Mouse (Mus musculus) heart, embryonic 16.5 days (tissue): ENCODE measurements around the gene Olfr718-ps1. TPM values are rescaled to one million over a fixed set of nuclear protein-coding genes. Genes with fewer than 3 reads are reported as not detected.

Experiments used
- ATAC-seq: fragments of 200-750 bp; cut with Nextera tagmentation; replicated peaks from 2 replicates; pipeline ENCODE4 v1.8.0; 2017; ENCODE audit warnings: moderate number of reproducible peaks; ENCODE audit not compliant: insufficient read depth, low FRiP score; ENCODE audit errors: extremely low read depth
- H3K27ac ChIP-seq: fragments of 300-500 bp; sonication (generic); 2 replicates; pipeline ENCODE4 v1.5.1; 2014; ENCODE audit warnings: mild to moderate bottlenecking, low read length, control low read depth, moderate library complexity
- H3K27me3 ChIP-seq: fragments of 300-500 bp; sonication (generic); 2 replicates; pipeline ENCODE4 v1.6.1; 2014; ENCODE audit warnings: low read length, mixed read lengths; ENCODE audit not compliant: control insufficient read depth, insufficient read depth
- H3K36me3 ChIP-seq: fragments of 300-500 bp; sonication (generic); 2 replicates; pipeline ENCODE4 v1.6.1; 2014; ENCODE audit not compliant: control insufficient read depth, insufficient read depth
- H3K4me1 ChIP-seq: fragments of 300-500 bp; sonication (generic); 2 replicates; pipeline ENCODE4 v1.6.1; 2014; ENCODE audit warnings: low read length, mixed read lengths; ENCODE audit not compliant: control insufficient read depth, insufficient read depth
- H3K4me2 ChIP-seq: fragments of 300-500 bp; sonication (generic); 2 replicates; pipeline ENCODE4 v1.6.1; 2014; ENCODE audit warnings: low read depth, mild to moderate bottlenecking, control low read depth, low read length
- H3K4me3 ChIP-seq: fragments of 300-500 bp; sonication (generic); 2 replicates; pipeline ENCODE4 v1.5.1; 2014; ENCODE audit warnings: mild to moderate bottlenecking, control low read depth, low read length
- H3K9ac ChIP-seq: fragments of 300-500 bp; sonication (generic); 2 replicates; pipeline ENCODE4 v1.6.1; 2014; ENCODE audit warnings: low read length, control low read depth
- H3K9me3 ChIP-seq: fragments of 300-500 bp; sonication (generic); replicated peaks from 2 replicates; pipeline ENCODE4 v1.6.1; 2016; ENCODE audit warnings: low read length; ENCODE audit not compliant: control insufficient read depth
- WGBS: fragments of 180-500 bp; shearing (Covaris S2); extraction: QIAGEN DNeasy Blood & Tissue Kit; methylation state at CpG from one replicate; pipeline ENCODE4 v1.1.7; 2014; 5-methylcytosine and 5-hydroxymethylcytosine counted together
- microRNA-seq: library from miRNA; unstranded; fragments of <30 nt; microRNA quantifications from one replicate; pipeline ENCODE4, GENCODE M21; 2017
- polyA plus RNA-seq: library from polyadenylated mRNA; unstranded; fragments of >200 nt; fragmentation: Nextera tagmentation; extraction: Ambion mirVana; gene quantifications from 2 replicates; pipeline ENCODE4 v1.2.1, GENCODE M21; 2015

The Olfr718-ps1 gene
- polyA plus RNA-seq, 1 experiment from 2014 or later: not detected

DNA sequence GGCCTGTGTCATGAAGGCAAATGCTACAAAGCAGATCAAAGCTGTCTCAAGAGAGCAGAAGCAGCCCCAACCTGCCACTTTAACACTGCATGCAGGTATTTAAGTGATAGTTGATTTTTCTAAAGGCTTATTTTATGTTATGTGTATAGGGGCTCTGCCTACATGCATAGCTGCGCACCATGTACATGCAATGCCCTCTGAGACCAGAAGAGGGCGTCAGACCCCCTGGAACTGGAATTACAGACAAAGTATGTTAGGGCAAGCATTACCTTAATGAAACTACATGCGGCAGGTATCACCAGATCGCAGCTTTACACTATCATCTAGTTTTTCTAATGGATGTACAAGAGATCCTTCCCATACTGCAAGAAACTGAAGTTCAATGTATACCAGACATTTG, 62.5 kb downstream of the Olfr718-ps1 start:
- 64% methylated on average over 4 of the region's 4 CpGs for WGBS
- Histone ChIP-seq H3K27me3 (no peaks in the 10 kb centered on the region), H3K27ac (no peak overlapping the region), H3K4me3 (no peak overlapping the region), H3K9ac (no peak overlapping the region), H3K4me2 (no peak overlapping the region), H3K9me3 (no peaks in the 10 kb centered on the region), H3K36me3 (peaks cover 37% of the 10 kb centered on the region), H3K4me1 (no peaks in the 10 kb centered on the region)
- ATAC-seq: no peak

Small RNAs within 50 kb of the gene (microRNA-seq; reads per million reads assigned to microRNA genes)
- not detected for gene Gm44405

Other genes with a start within 250 kb of the Olfr718-ps1 start
- 5,062 and 5,724 TPM in 2 replicates for gene Actb, start 240.8 kb downstream of the Olfr718-ps1 start, polyA plus RNA-seq
- 115 and 129 TPM in 2 replicates for gene Fscn1, start 187.2 kb downstream of the Olfr718-ps1 start, polyA plus RNA-seq
- gene Rnf216, start 34.6 kb downstream of the Olfr718-ps1 start, polyA plus RNA-seq: 22.7 and 24.7 TPM in 2 replicates
- gene Rbak, start 33.2 kb upstream of the Olfr718-ps1 start, polyA plus RNA-seq: 7.5 TPM in 2 replicates
- not detected in 2 replicates for gene Spdye4b, start 33.4 kb upstream of the Olfr718-ps1 start, polyA plus RNA-seq
- not detected in 2 replicates for gene Spdye4a, start 79.3 kb upstream of the Olfr718-ps1 start, polyA plus RNA-seq
- gene Zfp12, start 87.6 kb upstream of the Olfr718-ps1 start, polyA plus RNA-seq: 7.5 and 7.8 TPM in 2 replicates
- gene Zfp316, start 122.4 kb upstream of the Olfr718-ps1 start, polyA plus RNA-seq: 1.5 and 1.9 TPM in 2 replicates
- gene Zfp853, start 146.0 kb upstream of the Olfr718-ps1 start, polyA plus RNA-seq: not detected in 2 replicates
- gene E130309D02Rik, start 167.8 kb upstream of the Olfr718-ps1 start, polyA plus RNA-seq: 24.0 TPM in 2 replicates
- gene Zdhhc4, start 181.7 kb upstream of the Olfr718-ps1 start, polyA plus RNA-seq: 57.0 and 58.7 TPM in 2 replicates
- 0.08 TPM in 1 of 2 replicates, not detected in the other for gene Grid2ip, start 209.8 kb upstream of the Olfr718-ps1 start, polyA plus RNA-seq